Mouse (Mus musculus): ENCODE data around the gene Cenpe. TPM values are rescaled to one million over a fixed set of nuclear protein-coding genes. Genes with fewer than 3 reads are reported as not detected.
"Not testable (repeated sequence)": the region's sequence is repeated elsewhere in the genome, so short reads cannot be mapped to it uniquely, and the experiment has no call there.

Gene Cenpe
- 24.2 and 27.1 TPM in 2 replicates for polyA plus RNA-seq (2014; fragmentation: Nextera tagmentation; extraction: Ambion mirVana)

GRCm38 (mm10) chr3:135211805-135212657 lies at the start of gene Cenpe:
Gene Cenpe (plus strand): TSS chr3:135212537.
- 2% methylated on average over 29 of the region's 29 CpGs for WGBS
- DNase-seq (ENCODE audit: low spot score), result peak; percentile 95
- Histone ChIP-seq H3K27ac (replicated peaks; ENCODE audit: low read depth, low read length) (peak within 1 kb of the TSS; percentile 87), H3K9me3 (ENCODE audit: control insufficient read depth, low read length) (no peaks in the 10 kb centered on the region), H3K4me2 (ENCODE audit: low read depth, low read length) (peak within 1 kb of the TSS; percentile 68), H3K4me3 (ENCODE audit: low read depth, low read length) (peak within 1 kb of the TSS; percentile 79), H3K27me3 (replicated peaks; ENCODE audit: control insufficient read depth, insufficient read depth, low read length) (no peaks in the 10 kb centered on the region), H3K9ac (ENCODE audit: low read depth, low read length) (peak within 1 kb of the TSS; percentile 75), H3K36me3 (ENCODE audit: control insufficient read depth, insufficient read depth, low read length) (peaks cover 13% of the 10 kb centered on the region), H3K4me1 (ENCODE audit: control insufficient read depth, insufficient read depth, low read length) (peaks cover 9% of the 10 kb centered on the region)
- ATAC-seq (ENCODE audit: low read depth), result peak; percentile 94

- Histone ChIP-seq H3K27me3 (replicated peaks; ENCODE audit: control insufficient read depth, insufficient read depth, low read length) (no peaks in the 10 kb centered on the region), H3K4me2 (ENCODE audit: low read depth, low read length) (no peak overlapping the region), H3K9ac (ENCODE audit: low read depth, low read length) (no peak overlapping the region), H3K36me3 (ENCODE audit: control insufficient read depth, insufficient read depth, low read length) (no peaks in the 10 kb centered on the region), H3K9me3 (ENCODE audit: control insufficient read depth, low read length) (no peaks in the 10 kb centered on the region), H3K4me3 (ENCODE audit: low read depth, low read length) (no peak overlapping the region), H3K27ac (replicated peaks; ENCODE audit: low read depth, low read length) (no peak overlapping the region), H3K4me1 (ENCODE audit: control insufficient read depth, insufficient read depth, low read length) (no peaks in the 10 kb centered on the region)
- DNase-seq (ENCODE audit: low spot score) (peak; percentile 26), ATAC-seq (ENCODE audit: low read depth) (peak; percentile 71; the same call in 1 of the 2 replicates)
- 32% methylated on average over 3 of the region's 3 CpGs for WGBS
These were observed 40.4 kb upstream of the Cenpe start for GRCm38 (mm10) chr3:135171898-135172446.

- H3K9ac ChIP-seq (ENCODE audit: low read depth, low read length), result no peak overlapping the region
- ATAC-seq (ENCODE audit: low read depth) (no peak), DNase-seq (ENCODE audit: low spot score) (no peak)
- no peak overlapping the region for H3K4me2 ChIP-seq (ENCODE audit: low read depth, low read length)
- H3K27me3 ChIP-seq (replicated peaks; ENCODE audit: control insufficient read depth, insufficient read depth, low read length), result no peaks in the 10 kb centered on the region
- H3K27ac ChIP-seq (replicated peaks; ENCODE audit: low read depth, low read length), result no peak overlapping the region
- no peaks in the 10 kb centered on the region for H3K9me3 ChIP-seq (ENCODE audit: control insufficient read depth, low read length)
- H3K4me3 ChIP-seq (ENCODE audit: low read depth, low read length), result no peak overlapping the region
- no peaks in the 10 kb centered on the region for H3K36me3 ChIP-seq (ENCODE audit: control insufficient read depth, insufficient read depth, low read length)
- no peaks in the 10 kb centered on the region for H3K4me1 ChIP-seq (ENCODE audit: control insufficient read depth, insufficient read depth, low read length)
- 78% methylated on average over 6 of the region's 6 CpGs for WGBS
These were observed 20.5 kb upstream of the Cenpe start for GRCm38 (mm10) chr3:135191861-135192260.

- WGBS, result 74% methylated on average over 2 of the region's 2 CpGs
- H3K4me3 ChIP-seq (ENCODE audit: low read depth, low read length); ATAC-seq (ENCODE audit: low read depth); H3K36me3 ChIP-seq (ENCODE audit: control insufficient read depth, insufficient read depth, low read length); DNase-seq (ENCODE audit: low spot score); H3K9me3 ChIP-seq (ENCODE audit: control insufficient read depth, low read length); H3K9ac ChIP-seq (ENCODE audit: low read depth, low read length); H3K4me2 ChIP-seq (ENCODE audit: low read depth, low read length); H3K27ac ChIP-seq (replicated peaks; ENCODE audit: low read depth, low read length); H3K27me3 ChIP-seq (replicated peaks; ENCODE audit: control insufficient read depth, insufficient read depth, low read length); H3K4me1 ChIP-seq (ENCODE audit: control insufficient read depth, insufficient read depth, low read length): not testable (repeated sequence)
These were observed 14.3 kb upstream of the Cenpe start for GRCm38 (mm10) chr3:135198051-135198450.

GRCm38 (mm10) chr3:135200409-135201303 lies 11.7 kb upstream of the Cenpe start:
- Histone ChIP-seq H3K27ac (replicated peaks; ENCODE audit: low read depth, low read length) (no peak overlapping the region), H3K9ac (ENCODE audit: low read depth, low read length) (no peak overlapping the region), H3K4me1 (ENCODE audit: control insufficient read depth, insufficient read depth, low read length) (no peaks in the 10 kb centered on the region), H3K4me2 (ENCODE audit: low read depth, low read length) (no peak overlapping the region), H3K36me3 (ENCODE audit: control insufficient read depth, insufficient read depth, low read length) (no peaks in the 10 kb centered on the region), H3K9me3 (ENCODE audit: control insufficient read depth, low read length) (no peaks in the 10 kb centered on the region), H3K4me3 (ENCODE audit: low read depth, low read length) (no peak overlapping the region), H3K27me3 (replicated peaks; ENCODE audit: control insufficient read depth, insufficient read depth, low read length) (no peaks in the 10 kb centered on the region)
- WGBS, result 81% methylated on average over 17 of the region's 17 CpGs
- no peak for ATAC-seq (ENCODE audit: low read depth)
- no peak for DNase-seq (ENCODE audit: low spot score)

- Histone ChIP-seq H3K27ac (replicated peaks; ENCODE audit: low read depth, low read length) (no peak overlapping the region), H3K27me3 (replicated peaks; ENCODE audit: control insufficient read depth, insufficient read depth, low read length) (no peaks in the 10 kb centered on the region), H3K4me3 (ENCODE audit: low read depth, low read length) (no peak overlapping the region), H3K9me3 (ENCODE audit: control insufficient read depth, low read length) (no peaks in the 10 kb centered on the region), H3K36me3 (ENCODE audit: control insufficient read depth, insufficient read depth, low read length) (no peaks in the 10 kb centered on the region), H3K9ac (ENCODE audit: low read depth, low read length) (no peak overlapping the region), H3K4me2 (ENCODE audit: low read depth, low read length) (no peak overlapping the region), H3K4me1 (ENCODE audit: control insufficient read depth, insufficient read depth, low read length) (no peaks in the 10 kb centered on the region)
- 50% methylated on average over 4 of the region's 4 CpGs for WGBS
- ATAC-seq (ENCODE audit: low read depth) (no peak), DNase-seq (ENCODE audit: low spot score) (peak; percentile 71)
These were observed 5.7 kb upstream of the Cenpe start for GRCm38 (mm10) chr3:135206621-135207020.

GRCm38 (mm10) chr3:135212658-135213350 lies 467 bp downstream of the Cenpe start:
- H3K4me1 ChIP-seq (ENCODE audit: control insufficient read depth, insufficient read depth, low read length), result peaks cover 9% of the 10 kb centered on the region
- peak overlapping the region; percentile 75 for H3K9ac ChIP-seq (ENCODE audit: low read depth, low read length)
- H3K4me2 ChIP-seq (ENCODE audit: low read depth, low read length), result peak overlapping the region; percentile 68
- no peak overlapping the region for H3K27ac ChIP-seq (replicated peaks; ENCODE audit: low read depth, low read length)
- H3K9me3 ChIP-seq (ENCODE audit: control insufficient read depth, low read length), result no peaks in the 10 kb centered on the region
- H3K36me3 ChIP-seq (ENCODE audit: control insufficient read depth, insufficient read depth, low read length), result peaks cover 17% of the 10 kb centered on the region
- DNase-seq (ENCODE audit: low spot score) (peak; percentile 5), ATAC-seq (ENCODE audit: low read depth) (no peak; the same call in 1 of the 2 replicates)
- peak overlapping the region; percentile 79 for H3K4me3 ChIP-seq (ENCODE audit: low read depth, low read length)
- no peaks in the 10 kb centered on the region for H3K27me3 ChIP-seq (replicated peaks; ENCODE audit: control insufficient read depth, insufficient read depth, low read length)
- WGBS, result under 1% methylated on average over 26 of the region's 26 CpGs

GRCm38 (mm10) chr3:135232058-135232457 lies 19.7 kb downstream of the Cenpe start:
- 75% methylated on average over 3 of the region's 3 CpGs for whole genome bisulfite sequencing
- Histone ChIP-seq H3K4me1 (ENCODE audit: control insufficient read depth, insufficient read depth, low read length) (no peaks in the 10 kb centered on the region), H3K36me3 (ENCODE audit: control insufficient read depth, insufficient read depth, low read length) (peaks cover 73% of the 10 kb centered on the region), H3K27ac (replicated peaks; ENCODE audit: low read depth, low read length) (no peak overlapping the region), H3K4me3 (ENCODE audit: low read depth, low read length) (no peak overlapping the region), H3K4me2 (ENCODE audit: low read depth, low read length) (no peak overlapping the region), H3K27me3 (replicated peaks; ENCODE audit: control insufficient read depth, insufficient read depth, low read length) (no peaks in the 10 kb centered on the region), H3K9ac (ENCODE audit: low read depth, low read length) (no peak overlapping the region), H3K9me3 (ENCODE audit: control insufficient read depth, low read length) (no peaks in the 10 kb centered on the region)
- DNase-seq (ENCODE audit: low spot score), result no peak
- no peak for ATAC-seq (ENCODE audit: low read depth)

Measured in embryonic facial prominence, embryonic 14.5 days (tissue).